Mouse (Mus musculus) forebrain, postnatal 0 days (tissue): ENCODE measurements around the gene Shisa9. TPM values are rescaled to one million over a fixed set of nuclear protein-coding genes. Genes with fewer than 3 reads are reported as not detected.

Experiments used
- ATAC-seq: fragments of 200-750 bp; cut with Nextera tagmentation; 2 replicates; pipeline ENCODE4 v1.8.0; 2017; ENCODE audit warnings: mild to moderate bottlenecking, moderate library complexity
- DNase-seq: peaks from one replicate; pipeline ENCODE4 v3.0.0-alpha.2; 2015
- H3K27ac ChIP-seq: fragments of 300-500 bp; sonication (generic); 2 replicates; pipeline ENCODE4 v1.5.1; 2014; ENCODE audit warnings: low read depth, mild to moderate bottlenecking, antibody characterized with exemption, low read length, moderate library complexity, mixed read lengths
- H3K27me3 ChIP-seq: fragments of 300-500 bp; sonication (generic); 2 replicates; pipeline ENCODE4 v1.6.1; 2014; ENCODE audit warnings: mild to moderate bottlenecking, low read length, mixed read lengths; ENCODE audit not compliant: insufficient read depth
- H3K36me3 ChIP-seq: fragments of 300-500 bp; sonication (generic); 2 replicates; pipeline ENCODE4 v1.6.1; 2014; ENCODE audit warnings: mild to moderate bottlenecking, moderate library complexity; ENCODE audit not compliant: insufficient read depth
- H3K4me1 ChIP-seq: fragments of 300-500 bp; sonication (generic); 2 replicates; pipeline ENCODE4 v1.6.1; 2014; ENCODE audit warnings: antibody characterized with exemption; ENCODE audit not compliant: insufficient read depth
- H3K4me2 ChIP-seq: fragments of 300-500 bp; sonication (generic); 2 replicates; pipeline ENCODE4 v1.6.1; 2014; ENCODE audit warnings: low read depth, mild to moderate bottlenecking, moderate library complexity
- H3K4me3 ChIP-seq: fragments of 300-500 bp; sonication (generic); 2 replicates; pipeline ENCODE4 v1.5.1; 2014; ENCODE audit warnings: low read depth, low read length, mixed read lengths
- H3K9ac ChIP-seq: fragments of 300-500 bp; sonication (generic); 2 replicates; pipeline ENCODE4 v1.6.1; 2014; ENCODE audit warnings: mild to moderate bottlenecking
- H3K9me3 ChIP-seq: fragments of 300-500 bp; sonication (generic); 2 replicates; pipeline ENCODE4 v1.6.1; 2016; ENCODE audit warnings: low read length
- CTCF ChIP-seq: sonication (generic); IDR thresholded peaks from 2 replicates; pipeline ENCODE4 v1.5.1; 2016; ENCODE audit warnings: antibody characterized with exemption, control low read depth, low read depth
- WGBS: fragments of 180-500 bp; shearing (Covaris S2); extraction: QIAGEN DNeasy Blood & Tissue Kit; methylation state at CpG from one replicate; pipeline ENCODE4 v1.1.7; 2014; 5-methylcytosine and 5-hydroxymethylcytosine counted together
- polyA plus RNA-seq: library from polyadenylated mRNA; unstranded; fragments of >200 nt; fragmentation: Nextera tagmentation; extraction: Ambion mirVana; gene quantifications from 2 replicates; pipeline ENCODE4 v1.2.1, GENCODE M21; 2015
- total RNA-seq: library from RNA; depleted of rRNA; stranded (reverse); fragments of >200 nt; gene quantifications from 2 replicates; pipeline ENCODE4 v1.2.3, GENCODE M21; 2014

The Shisa9 gene
- total and polyA plus RNA-seq, 2 experiments from 2014 or later: 21.7 to 38.2 TPM

- H3K36me3 ChIP-seq: no peaks in the 10 kb centered on the region
- WGBS: 84% methylated on average over 2 of the region's 2 CpGs
- no peak for TF ChIP-seq CTCF
- H3K4me2 ChIP-seq: no peak overlapping the region
- H3K9ac ChIP-seq: no peak overlapping the region
- no peaks in the 10 kb centered on the region for H3K27me3 ChIP-seq
- H3K4me1 ChIP-seq: no peaks in the 10 kb centered on the region
- H3K9me3 ChIP-seq: no peaks in the 10 kb centered on the region
- DNase-seq: no peak
- no peak overlapping the region for H3K27ac ChIP-seq
- H3K4me3 ChIP-seq: no peak overlapping the region
- no peak for ATAC-seq
These were observed 7.2 kb upstream of the Shisa9 start for GRCm38 (mm10) chr16:11976737-11977136.

GRCm38 (mm10) chr16:11980764-11981163, 3.1 kb upstream of the Shisa9 start:
- WGBS: 16% methylated on average over 3 of the region's 3 CpGs
- Histone ChIP-seq H3K9me3 (no peaks in the 10 kb centered on the region), H3K27me3 (no peaks in the 10 kb centered on the region), H3K4me1 (peaks cover 7% of the 10 kb centered on the region; the same call in 1 of the 2 replicates), H3K36me3 (no peaks in the 10 kb centered on the region), H3K9ac (no peak overlapping the region), H3K4me2 (no peak overlapping the region), H3K27ac (no peak overlapping the region), H3K4me3 (no peak overlapping the region)
- DNase-seq (peak; percentile 76), ATAC-seq (no peak)
- peak; percentile 73 for TF ChIP-seq CTCF

DNA sequence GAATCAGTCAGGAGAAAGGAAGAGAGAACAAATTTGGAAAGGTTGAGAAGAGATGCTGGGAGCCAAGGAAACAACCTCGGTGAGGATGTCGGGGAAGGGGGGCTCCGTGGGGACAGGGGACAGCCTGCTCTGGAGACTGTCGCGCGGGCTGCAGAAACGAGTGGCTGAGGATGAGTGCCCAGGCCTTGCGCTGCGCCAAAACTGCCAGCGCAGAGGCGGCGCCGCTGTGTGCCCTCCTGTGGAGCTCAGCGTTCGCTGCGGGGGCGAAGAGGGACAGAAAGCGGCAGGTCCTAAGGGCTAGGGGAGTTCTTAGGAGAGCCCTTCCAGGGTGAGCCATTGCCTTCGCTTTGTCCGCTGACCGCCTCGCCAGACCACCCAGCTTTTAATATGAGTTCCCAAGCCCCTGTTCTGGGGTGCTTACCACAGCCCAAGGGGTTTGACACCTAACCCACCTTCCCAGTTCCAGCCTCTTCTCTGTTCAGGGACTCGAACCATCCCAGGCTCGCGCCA, 752 bp upstream of the Shisa9 start:
- peak; percentile 27 for ATAC-seq
- 4% methylated on average over 25 of the region's 25 CpGs for WGBS
- DNase-seq: peak; percentile 52
- Histone ChIP-seq H3K27me3 (no peaks in the 10 kb centered on the region), H3K36me3 (no peaks in the 10 kb centered on the region), H3K9ac (peak overlapping the region; percentile 73), H3K4me2 (peak overlapping the region; percentile 90), H3K27ac (peak overlapping the region; percentile 47), H3K4me1 (peaks cover 7% of the 10 kb centered on the region; the same call in 1 of the 2 replicates), H3K4me3 (peak overlapping the region; percentile 69), H3K9me3 (no peaks in the 10 kb centered on the region)
- peak; percentile 31 for TF ChIP-seq CTCF

- WGBS: 1% methylated on average over 52 of the region's 76 CpGs
- Histone ChIP-seq H3K4me2 (peak overlapping the region; percentile 90), H3K27me3 (no peaks in the 10 kb centered on the region), H3K4me1 (peaks cover 10% of the 10 kb centered on the region; the same call in 1 of the 2 replicates), H3K4me3 (peak overlapping the region; percentile 69), H3K27ac (peak overlapping the region; percentile 47), H3K36me3 (no peaks in the 10 kb centered on the region), H3K9me3 (no peaks in the 10 kb centered on the region), H3K9ac (peak overlapping the region; percentile 73)
- ATAC-seq (peak; percentile 74), DNase-seq (peak; percentile 54)
- TF ChIP-seq CTCF: peak; percentile 22; the same call in 1 of the 2 replicates
These were observed 418 bp downstream of the Shisa9 start for GRCm38 (mm10) chr16:11984271-11984791.

- ATAC-seq: no peak
- Histone ChIP-seq H3K36me3 (no peaks in the 10 kb centered on the region), H3K27me3 (no peaks in the 10 kb centered on the region), H3K4me2 (peak overlapping the region; percentile 90), H3K9ac (peak overlapping the region; percentile 18; the same call in 1 of the 2 replicates), H3K4me1 (peaks cover 14% of the 10 kb centered on the region; the same call in 1 of the 2 replicates), H3K4me3 (peak overlapping the region; percentile 69), H3K27ac (no peak overlapping the region), H3K9me3 (no peaks in the 10 kb centered on the region)
- no peak for TF ChIP-seq CTCF
- WGBS: 40% methylated on average over 4 of the region's 4 CpGs
- no peak for DNase-seq
These were observed 3.1 kb downstream of the Shisa9 start for GRCm38 (mm10) chr16:11987056-11987455.

- H3K27me3 ChIP-seq: no peaks in the 10 kb centered on the region
- no peak overlapping the region for H3K4me3 ChIP-seq
- H3K9me3 ChIP-seq: no peaks in the 10 kb centered on the region
- no peaks in the 10 kb centered on the region for H3K4me1 ChIP-seq
- DNase-seq: no peak
- no peak overlapping the region for H3K4me2 ChIP-seq
- no peak overlapping the region for H3K27ac ChIP-seq
- ATAC-seq: no peak
- no peak overlapping the region for H3K9ac ChIP-seq
- no peaks in the 10 kb centered on the region for H3K36me3 ChIP-seq
- 86% methylated on average over 2 of the region's 2 CpGs for WGBS
- TF ChIP-seq CTCF: no peak
These were observed 21.3 kb downstream of the Shisa9 start for GRCm38 (mm10) chr16:12005177-12005576.

- 0 out of 2 replicates have a peak, but pooled peaks cover 4% of the 10 kb centered on the region for H3K4me1 ChIP-seq
- H3K36me3 ChIP-seq: no peaks in the 10 kb centered on the region
- no peak overlapping the region for H3K4me3 ChIP-seq
- no peaks in the 10 kb centered on the region for H3K27me3 ChIP-seq
- ATAC-seq: peak; percentile 34; the same call in 1 of the 2 replicates
- H3K9me3 ChIP-seq: 0 out of 2 replicates have a peak, but pooled peaks cover 3% of the 10 kb centered on the region
- TF ChIP-seq CTCF: no peak
- no peak overlapping the region for H3K4me2 ChIP-seq
- WGBS: 74% methylated on average over 3 of the region's 3 CpGs
- DNase-seq: no peak
- H3K9ac ChIP-seq: no peak overlapping the region
- no peak overlapping the region for H3K27ac ChIP-seq
These were observed 26.2 kb downstream of the Shisa9 start for GRCm38 (mm10) chr16:12010136-12010535.
